In genomic region chr9:35203536-35203935, GRCm38 (mm10) we compare ENCODE assay signal across 19 mouse cellular contexts. TPM values are rescaled to one million over a fixed set of nuclear protein-coding genes. Genes with fewer than 3 reads are reported as not detected.
DNase-seq lines count a peak whose midpoint lies in the region; ATAC-seq and TF ChIP-seq lines count a peak whose summit lies in the region.
"Had no signal": no experiment of that assay in that cellular context is flagged by ENCODE, and none has a peak within 500 bp of the region (broad histone marks: within the 10 kb centered on the region; RNA-seq: fewer than 3 reads in every experiment).

No protein-coding gene starts in this region.

- no peak overlapping the region for H3K4me2 ChIP-seq in liver, embryonic 13.5 days
- H3K4me2 ChIP-seq in liver, postnatal 0 days (ENCODE audit: low read depth, low read length) = no peak overlapping the region
- H3K4me2 ChIP-seq: forebrain, embryonic 13.5 days; heart, embryonic 12.5 days; hindbrain, embryonic 12.5 days had no signal

- ATAC-seq in liver, embryonic 13.5 days (ENCODE audit: low read depth) = no peak
- no peak for ATAC-seq in liver, postnatal 0 days
- ATAC-seq: forebrain, embryonic 13.5 days; hindbrain, embryonic 16.5 days; inflammation-experienced regulatory T-cells, adult 6 months had no signal

- H3K4me1 ChIP-seq in liver, embryonic 13.5 days (replicated peaks) = peaks cover 50% of the 10 kb centered on the region
- peaks cover 12% of the 10 kb centered on the region for H3K4me1 ChIP-seq in liver, postnatal 0 days (ENCODE audit: insufficient read depth)

- no peak overlapping the region for H3K4me3 ChIP-seq in liver, embryonic 13.5 days (replicated peaks)
- no peak overlapping the region for H3K4me3 ChIP-seq in liver, postnatal 0 days (ENCODE audit: low read depth, low read length)
- H3K4me3 ChIP-seq: embryonic facial prominence, embryonic 10.5 days; forebrain, embryonic 13.5 days; heart, embryonic 12.5 days; hindbrain, embryonic 12.5 days had no signal

- H3K36me3 ChIP-seq in liver, embryonic 13.5 days = peaks cover 45% of the 10 kb centered on the region
- H3K36me3 ChIP-seq in liver, postnatal 0 days (replicated peaks; ENCODE audit: insufficient read depth, low read length) = peaks cover 40% of the 10 kb centered on the region

- H3K27ac ChIP-seq in liver, embryonic 13.5 days = 0 out of 2 replicates have a peak overlapping the region, but pooled peaks have one; percentile 4
- no peak overlapping the region for H3K27ac ChIP-seq in liver, postnatal 0 days (ENCODE audit: low read depth)
- H3K27ac ChIP-seq: embryonic facial prominence, embryonic 10.5 days; forebrain, embryonic 13.5 days; hindbrain, embryonic 12.5 days had no signal

- H3K9me3 ChIP-seq in liver, embryonic 13.5 days (replicated peaks) = no peaks in the 10 kb centered on the region
- no peaks in the 10 kb centered on the region for H3K9me3 ChIP-seq in liver, postnatal 0 days (ENCODE audit: low read length)
- H3K9me3 ChIP-seq: embryonic facial prominence, embryonic 10.5 days; forebrain, embryonic 13.5 days; heart, embryonic 12.5 days; hindbrain, embryonic 12.5 days had no signal

- no peak for TF ChIP-seq CTCF in liver, postnatal 0 days (IDR thresholded peaks at IDR 0.05; ENCODE audit: low read depth)

- 27% methylated on average over 3 of the region's 3 CpGs for WGBS in liver, embryonic 13.5 days (ENCODE audit: insufficient replicate concordance)
- 25% methylated on average over 3 of the region's 3 CpGs for WGBS in liver, postnatal 0 days (ENCODE audit: insufficient replicate concordance)

- H3K27me3 ChIP-seq in liver, embryonic 13.5 days = no peaks in the 10 kb centered on the region
- H3K27me3 ChIP-seq in liver, postnatal 0 days (ENCODE audit: insufficient read depth, low read length) = no peaks in the 10 kb centered on the region
- H3K27me3 ChIP-seq: forebrain, embryonic 13.5 days; heart, embryonic 12.5 days; hindbrain, embryonic 12.5 days had no signal

- no peak overlapping the region for H3K9ac ChIP-seq in liver, embryonic 13.5 days
- H3K9ac ChIP-seq in liver, postnatal 0 days (replicated peaks) = no peak overlapping the region
- H3K9ac ChIP-seq: forebrain, embryonic 13.5 days; heart, embryonic 12.5 days; hindbrain, embryonic 12.5 days had no signal

- DNase-seq in gastrocnemius, adult 18-20 months (ENCODE audit: low spot score) = peak; percentile 48
- no peak for DNase-seq in gastrocnemius, postnatal 25 days
- DNase-seq in liver, embryonic 13.5 days = no peak
- DNase-seq in liver, postnatal 0 days = no peak
- peak; percentile 20 for DNase-seq in lung, postnatal 36 days
- no peak for DNase-seq in lung, adult 18-20 months
- DNase-seq in MEL-GATA-1-ER (ENCODE audit: extremely low read depth, low read depth) = peak; percentile 84
- DNase-seq: adrenal gland, adult 2 months; adrenal gland, postnatal 36 days; cerebellum, adult 2 months; cerebellum, postnatal 10 days; heart, adult 18-20 months; heart, postnatal 36 days had no signal

- no peak for TF ChIP-seq EP300 in liver, postnatal 0 days (IDR thresholded peaks at IDR 0.05; ENCODE audit: low read depth)

RNA-seq across cellular contexts. Expression of gene Tirap, which starts 3.4 kb away (rescaled TPM):
- 10 to 100 TPM; 24.4 to 35.0 TPM for total RNA-seq in gastrocnemius, adult 18-20 months (2021)
- 10 to 100 TPM; 14.7 to 20.4 TPM for total RNA-seq in gastrocnemius, postnatal 25 days (2021)
- 5.8 and 6.3 TPM in 2 replicates for polyA plus RNA-seq in liver, embryonic 13.5 days (2015; fragmentation: Nextera tagmentation; extraction: Ambion mirVana)
- polyA plus RNA-seq in liver, postnatal 0 days (2015; fragmentation: Nextera tagmentation; extraction: Ambion mirVana) = 8.8 and 10.6 TPM in 2 replicates

RNA-seq across cellular contexts. Expression of gene Srpr, which starts 3.6 kb away (rescaled TPM):
- 100 to 1,000 TPM; 228 to 237 TPM for total RNA-seq in gastrocnemius, adult 18-20 months (2021)
- 100 to 1,000 TPM; 156 to 190 TPM for total RNA-seq in gastrocnemius, postnatal 25 days (2021)
- 61.6 and 70.1 TPM in 2 replicates for polyA plus RNA-seq in liver, embryonic 13.5 days (2015; fragmentation: Nextera tagmentation; extraction: Ambion mirVana)
- polyA plus RNA-seq in liver, postnatal 0 days (2015; fragmentation: Nextera tagmentation; extraction: Ambion mirVana) = 93.4 and 94.4 TPM in 2 replicates

RNA-seq across cellular contexts. Expression of gene Foxred1, which starts 7.3 kb away (rescaled TPM):
- 10 to 100 TPM; 14.6 to 19.5 TPM for total RNA-seq in gastrocnemius, adult 18-20 months (2021)
- total RNA-seq in gastrocnemius, postnatal 25 days (2021) = 10 to 100 TPM; 21.5 to 22.1 TPM
- polyA plus RNA-seq in liver, embryonic 13.5 days (2015; fragmentation: Nextera tagmentation; extraction: Ambion mirVana) = 30.2 and 31.4 TPM in 2 replicates
- polyA plus RNA-seq in liver, postnatal 0 days (2015; fragmentation: Nextera tagmentation; extraction: Ambion mirVana) = 26.7 and 29.2 TPM in 2 replicates

RNA-seq across cellular contexts. Expression of gene Dcps, which starts 27.7 kb away (rescaled TPM):
- 1 to 10 TPM; 7.5 to 10.0 TPM for total RNA-seq in gastrocnemius, adult 18-20 months (2021)
- 1 to 10 TPM; 5.9 to 6.7 TPM for total RNA-seq in gastrocnemius, postnatal 25 days (2021)
- 58.6 and 62.9 TPM in 2 replicates for polyA plus RNA-seq in liver, embryonic 13.5 days (2015; fragmentation: Nextera tagmentation; extraction: Ambion mirVana)
- polyA plus RNA-seq in liver, postnatal 0 days (2015; fragmentation: Nextera tagmentation; extraction: Ambion mirVana) = 23.7 and 23.9 TPM in 2 replicates

Comparison
In these comparisons a context has a peak if more than half of its experiments do, and no peak if none do; other contexts are left out.
1. DNase-seq: peak in gastrocnemius, adult 18-20 months (single experiment), lung, postnatal 36 days (single experiment) and MEL-GATA-1-ER (single experiment); none in gastrocnemius, postnatal 25 days (single experiment), liver, embryonic 13.5 days (single experiment), liver, postnatal 0 days (single experiment) and lung, adult 18-20 months (0 of 2).